17 mouse cellular contexts compared by ENCODE assay signal in the genomic region with DNA sequence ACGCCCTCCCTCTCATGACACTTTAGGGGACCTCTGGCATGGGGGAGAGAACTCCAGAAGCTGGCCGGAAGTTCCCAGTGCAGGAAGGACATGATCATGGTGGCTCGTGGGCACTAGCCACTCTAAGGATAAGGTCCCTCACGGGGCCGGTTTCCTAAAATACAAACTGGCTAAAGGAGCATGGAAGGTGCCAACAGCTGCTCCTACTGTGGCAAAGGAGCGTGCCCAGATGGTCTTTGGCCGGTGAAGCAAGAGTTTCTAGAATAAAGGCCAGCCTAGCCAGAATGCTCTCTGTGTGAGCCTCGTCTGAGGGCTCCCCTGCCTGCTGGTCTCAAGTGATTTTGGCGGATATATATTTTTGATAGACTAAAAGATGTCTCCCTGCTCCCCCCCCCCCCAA. TPM values are rescaled to one million over a fixed set of nuclear protein-coding genes. Genes with fewer than 3 reads are reported as not detected.
A peak's percentile ranks its signal among the peaks of the same experiment; 100 is the strongest.
DNase-seq lines count a peak whose midpoint lies in the region; TF ChIP-seq lines count a peak whose summit lies in the region.
"Had no signal": no experiment of that assay in that cellular context is flagged by ENCODE, and none has a peak within 500 bp of the region (broad histone marks: within the 10 kb centered on the region; RNA-seq: fewer than 3 reads in every experiment).

No protein-coding gene starts in this region.

- DNase-seq in gastrocnemius, adult 2 months, result peak; percentile 83
- DNase-seq in gastrocnemius, postnatal 10 days, result no peak
- DNase-seq in adipocyte (ENCODE audit: low spot score), result peak; percentile 78
- DNase-seq in cerebellum, adult 11 months, result peak; percentile 82
- DNase-seq in cerebellum, postnatal 14 days, result peak; percentile 84 to 90
- DNase-seq in embryo, embryonic 11 days, result no peak
- no peak for DNase-seq in spleen, adult 12 weeks (ENCODE audit: low spot score)
- no peak for DNase-seq in layer of hippocampus, adult 18-20 months (ENCODE audit: low spot score in 2 of 2)
- DNase-seq: heart, adult 18-20 months; kidney, adult 9 months; kidney, postnatal 4 days; layer of hippocampus, postnatal 36 days; liver, embryonic 13.5 days; midbrain, embryonic 14.5 days; right cerebral cortex, adult 18-20 months; thymus, postnatal 25 days had no signal

- H3K4me3 ChIP-seq in gastrocnemius, adult 2 months, result no peak overlapping the region
- H3K4me3 ChIP-seq: liver, embryonic 13.5 days had no signal

- TF ChIP-seq CTCF in gastrocnemius, adult 2 months (IDR thresholded peaks at IDR 0.05), result no peak

- H3K27ac ChIP-seq in gastrocnemius, adult 2 months, result peak overlapping the region; percentile 84
- H3K27ac ChIP-seq: liver, embryonic 13.5 days; stomach, postnatal 0 days had no signal

- intact Hi-C loops in gastrocnemius, adult 2 months (cut with DNase I), result loop anchor here (2.0 to 5.0 kb wide), 2 partner anchors 35 to 52 kb away; no protein-coding TSS in a partner anchor

RNA-seq across cellular contexts. Expression of gene Gprc5b, which starts 15.3 kb away (rescaled TPM):
- total RNA-seq in gastrocnemius, adult 2 months (2021), result 10 to 100 TPM; 10.5 to 14.0 TPM
- total RNA-seq in gastrocnemius, postnatal 10 days (2021), result 10 to 100 TPM; 34.9 to 36.6 TPM
- 100 to 1,000 TPM; 139 to 155 TPM for total RNA-seq in layer of hippocampus, adult 18-20 months (2021)

Comparison
In these comparisons a context has a peak if more than half of its experiments do, and no peak if none do; other contexts are left out.
1. DNase-seq: peak in gastrocnemius, adult 2 months (single experiment), adipocyte (single experiment), cerebellum, adult 11 months (single experiment) and cerebellum, postnatal 14 days (2 of 2); none in gastrocnemius, postnatal 10 days (single experiment), embryo, embryonic 11 days (single experiment), spleen, adult 12 weeks (single experiment) and layer of hippocampus, adult 18-20 months (0 of 2).